Mouse (Mus musculus): ENCODE data around the gene Ciz1. TPM values are rescaled to one million over a fixed set of nuclear protein-coding genes. Genes with fewer than 3 reads are reported as not detected.
"Not testable (repeated sequence)": the region's sequence is repeated elsewhere in the genome, so short reads cannot be mapped to it uniquely, and the experiment has no call there.

Gene Ciz1
- polyA plus RNA-seq, 1 experiment = 225 TPM

GRCm38 (mm10) chr2:32351471-32351961 lies 611 bp upstream of the Ciz1 start:
- peak; percentile 34 for DNase-seq (ENCODE audit: low read depth)
- TF ChIP-seq POLR2A (IDR thresholded peaks at IDR 0.05; ENCODE audit: borderline replicate concordance, extremely low read depth, insufficient read depth, insufficient read length, poor library complexity, severe bottlenecking) (no peak), CTCF (IDR thresholded peaks at IDR 0.05; ENCODE audit: borderline replicate concordance, extremely low read depth, insufficient read depth, insufficient read length) (no peak)

GRCm38 (mm10) chr2:32353007-32353542 lies 948 bp downstream of the Ciz1 start, which contains the start of gene Dnm1:
Gene Dnm1 (minus strand): TSS chr2:32353338.
- TF ChIP-seq CTCF (IDR thresholded peaks at IDR 0.05; ENCODE audit: borderline replicate concordance, extremely low read depth, insufficient read depth, insufficient read length) (peak; percentile 94), POLR2A (IDR thresholded peaks at IDR 0.05; ENCODE audit: borderline replicate concordance, extremely low read depth, insufficient read depth, insufficient read length, poor library complexity, severe bottlenecking) (peak; percentile 61; the same call in 1 of the 2 replicates)
- peak; percentile 92 for DNase-seq (ENCODE audit: low read depth)

GRCm38 (mm10) chr2:32353836-32354235 lies 1.7 kb downstream of the Ciz1 start:
- TF ChIP-seq POLR2A (IDR thresholded peaks at IDR 0.05; ENCODE audit: borderline replicate concordance, extremely low read depth, insufficient read depth, insufficient read length, poor library complexity, severe bottlenecking) (no peak), CTCF (IDR thresholded peaks at IDR 0.05; ENCODE audit: borderline replicate concordance, extremely low read depth, insufficient read depth, insufficient read length) (no peak)
- DNase-seq (ENCODE audit: low read depth) = no peak

GRCm38 (mm10) chr2:32354336-32354895 lies 2.3 kb downstream of the Ciz1 start:
- no peak for DNase-seq (ENCODE audit: low read depth)
- TF ChIP-seq POLR2A (IDR thresholded peaks at IDR 0.05; ENCODE audit: borderline replicate concordance, extremely low read depth, insufficient read depth, insufficient read length, poor library complexity, severe bottlenecking) (no peak), CTCF (IDR thresholded peaks at IDR 0.05; ENCODE audit: borderline replicate concordance, extremely low read depth, insufficient read depth, insufficient read length) (no peak)

- TF ChIP-seq POLR2A (IDR thresholded peaks at IDR 0.05; ENCODE audit: borderline replicate concordance, extremely low read depth, insufficient read depth, insufficient read length, poor library complexity, severe bottlenecking) (no peak), CTCF (IDR thresholded peaks at IDR 0.05; ENCODE audit: borderline replicate concordance, extremely low read depth, insufficient read depth, insufficient read length) (no peak)
- DNase-seq (ENCODE audit: low read depth) = no peak
Observed at GRCm38 (mm10) chr2:32356216-32356615, 4.1 kb downstream of the Ciz1 start.

GRCm38 (mm10) chr2:32357710-32358109 lies 5.6 kb downstream of the Ciz1 start:
- TF ChIP-seq CTCF (IDR thresholded peaks at IDR 0.05; ENCODE audit: borderline replicate concordance, extremely low read depth, insufficient read depth, insufficient read length) = no peak
- TF ChIP-seq POLR2A (IDR thresholded peaks at IDR 0.05; ENCODE audit: borderline replicate concordance, extremely low read depth, insufficient read depth, insufficient read length, poor library complexity, severe bottlenecking) = no peak
- DNase-seq (ENCODE audit: low read depth) = no peak

- no peak for TF ChIP-seq POLR2A (IDR thresholded peaks at IDR 0.05; ENCODE audit: borderline replicate concordance, extremely low read depth, insufficient read depth, insufficient read length, poor library complexity, severe bottlenecking)
- TF ChIP-seq CTCF (IDR thresholded peaks at IDR 0.05; ENCODE audit: borderline replicate concordance, extremely low read depth, insufficient read depth, insufficient read length) = no peak
- DNase-seq (ENCODE audit: low read depth) = no peak
Observed at GRCm38 (mm10) chr2:32358381-32358780, 6.3 kb downstream of the Ciz1 start.

- peak; percentile 78 for DNase-seq (ENCODE audit: low read depth)
- TF ChIP-seq CTCF (IDR thresholded peaks at IDR 0.05; ENCODE audit: borderline replicate concordance, extremely low read depth, insufficient read depth, insufficient read length) (no peak), POLR2A (IDR thresholded peaks at IDR 0.05; ENCODE audit: borderline replicate concordance, extremely low read depth, insufficient read depth, insufficient read length, poor library complexity, severe bottlenecking) (no peak)
Observed at GRCm38 (mm10) chr2:32360741-32361140, 8.6 kb downstream of the Ciz1 start.

- TF ChIP-seq POLR2A (IDR thresholded peaks at IDR 0.05; ENCODE audit: borderline replicate concordance, extremely low read depth, insufficient read depth, insufficient read length, poor library complexity, severe bottlenecking) (no peak), CTCF (IDR thresholded peaks at IDR 0.05; ENCODE audit: borderline replicate concordance, extremely low read depth, insufficient read depth, insufficient read length) (peak; percentile 33; the same call in 1 of the 2 replicates)
Observed at GRCm38 (mm10) chr2:32361437-32361836, 9.3 kb downstream of the Ciz1 start.

GRCm38 (mm10) chr2:32362274-32362673 lies 10.1 kb downstream of the Ciz1 start:
- not testable (repeated sequence) for DNase-seq (ENCODE audit: low read depth)

More at GRCm38 (mm10) chr2:32361437-32361836, 9.3 kb downstream of the Ciz1 start:
- peak; percentile 42 for DNase-seq (ENCODE audit: low read depth)

- TF ChIP-seq POLR2A (IDR thresholded peaks at IDR 0.05; ENCODE audit: borderline replicate concordance, extremely low read depth, insufficient read depth, insufficient read length, poor library complexity, severe bottlenecking) (peak; percentile 38; the same call in 1 of the 2 replicates), CTCF (IDR thresholded peaks at IDR 0.05; ENCODE audit: borderline replicate concordance, extremely low read depth, insufficient read depth, insufficient read length) (peak; percentile 88)
- DNase-seq (ENCODE audit: low read depth) = peak; percentile 92
Observed at GRCm38 (mm10) chr2:32362817-32363340, 10.8 kb downstream of the Ciz1 start.

All from brain, embryonic 14.5 days (tissue).